Mouse (Mus musculus) adrenal gland, postnatal 10 days (tissue): ENCODE data around the gene Fgfr2. TPM values are rescaled to one million over a fixed set of nuclear protein-coding genes. Genes with fewer than 3 reads are reported as not detected.

Experiments used
- DNase-seq: peaks from one replicate; pipeline ENCODE4 v3.0.0; 2021; ENCODE audit warnings: mixed read lengths
- total RNA-seq, 2 experiments: library from RNA; stranded (reverse); gene quantifications; 2 replicates each; pipeline ENCODE4 v1.2.3; 2021

The Fgfr2 gene
- total RNA-seq, 2 experiments from 2014 or later, result 128 to 169 TPM

DNA sequence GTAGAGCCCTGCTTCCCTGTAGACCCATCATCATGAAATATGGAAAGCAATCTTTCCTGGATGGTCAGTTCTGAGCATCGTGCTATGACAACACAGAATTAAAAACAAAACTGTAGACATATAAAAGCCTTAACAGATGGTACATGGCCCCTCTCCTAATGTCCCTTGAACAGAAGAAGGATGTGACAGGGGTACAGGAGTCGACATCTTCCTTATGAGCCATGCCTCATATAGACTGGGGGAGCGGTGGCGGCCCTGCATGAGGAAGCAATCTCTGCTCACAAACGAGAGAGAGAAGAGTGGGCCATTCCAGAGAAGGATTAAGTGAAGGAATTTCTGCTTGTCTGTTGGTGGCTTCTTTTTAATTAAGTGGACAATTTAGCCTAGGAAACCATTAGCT lies 864.9 kb downstream of the Fgfr2 start:
- no peak for DNase-seq

DNA sequence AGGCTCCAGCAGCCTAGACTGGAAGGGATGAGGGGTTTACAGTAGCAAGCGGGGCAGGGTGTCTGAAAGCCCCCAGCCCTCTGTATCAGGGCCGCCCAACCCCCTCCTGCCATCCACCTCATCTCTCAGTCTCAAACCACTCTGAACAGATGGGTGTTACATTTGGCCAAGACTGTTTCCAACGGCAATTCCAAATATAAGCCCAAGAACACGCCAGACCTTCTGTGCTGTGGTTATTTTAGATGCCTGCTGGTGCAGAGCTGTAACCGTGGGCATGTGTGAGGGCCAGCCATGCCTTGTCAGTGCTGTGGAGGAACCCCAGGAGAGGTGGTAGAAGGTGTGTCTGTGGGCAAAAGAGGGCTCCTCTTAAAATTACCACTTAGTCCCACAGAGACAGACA lies 869.6 kb downstream of the Fgfr2 start:
- DNase-seq, result no peak

DNA sequence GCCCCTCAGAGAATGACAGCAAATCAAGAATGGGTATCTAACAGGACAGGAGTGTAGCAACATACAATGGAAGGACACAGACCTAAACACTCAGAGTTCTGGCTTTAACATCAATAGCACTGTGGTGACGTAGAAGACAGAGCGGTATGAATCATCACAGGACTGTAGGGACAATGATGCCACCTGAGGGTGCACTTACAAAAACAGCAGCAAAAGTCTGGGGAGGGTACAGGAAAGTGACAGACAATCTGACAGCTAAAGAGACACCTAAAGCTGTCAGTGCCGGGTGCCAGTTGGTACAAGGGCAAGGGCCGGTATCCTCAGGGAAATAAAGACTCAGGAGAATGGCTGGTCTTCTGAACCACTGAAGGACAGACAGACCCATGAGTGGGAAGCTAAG lies 870.1 kb downstream of the Fgfr2 start:
- DNase-seq, result no peak

DNA sequence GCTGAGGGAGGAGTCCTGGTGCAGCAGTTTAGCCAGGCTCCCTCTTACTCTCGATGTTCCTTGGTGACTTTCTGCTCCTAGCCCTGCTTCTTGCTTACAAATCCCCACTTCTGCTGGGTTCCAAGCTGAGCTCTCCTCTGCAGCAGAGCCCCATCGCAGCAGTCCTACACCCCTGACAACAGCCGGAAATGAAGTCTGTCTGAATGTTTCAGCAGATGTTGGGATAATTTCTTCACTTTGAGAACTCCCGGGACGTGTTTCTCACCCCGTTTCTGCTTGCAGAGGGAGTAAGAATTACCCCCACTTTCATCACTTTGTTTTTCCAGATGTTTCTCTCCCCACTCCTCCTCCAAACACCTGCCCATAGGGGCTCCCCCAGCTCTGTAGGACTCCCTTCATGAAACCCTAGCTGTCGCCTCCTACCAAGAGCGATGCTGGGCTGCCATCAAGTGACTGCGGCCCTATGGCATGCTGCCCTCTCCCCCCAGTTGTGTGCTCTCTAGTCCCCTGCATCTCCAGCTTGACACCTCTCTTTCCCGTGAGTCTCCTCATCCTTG lies 873.5 kb downstream of the Fgfr2 start:
- DNase-seq, result no peak

DNA sequence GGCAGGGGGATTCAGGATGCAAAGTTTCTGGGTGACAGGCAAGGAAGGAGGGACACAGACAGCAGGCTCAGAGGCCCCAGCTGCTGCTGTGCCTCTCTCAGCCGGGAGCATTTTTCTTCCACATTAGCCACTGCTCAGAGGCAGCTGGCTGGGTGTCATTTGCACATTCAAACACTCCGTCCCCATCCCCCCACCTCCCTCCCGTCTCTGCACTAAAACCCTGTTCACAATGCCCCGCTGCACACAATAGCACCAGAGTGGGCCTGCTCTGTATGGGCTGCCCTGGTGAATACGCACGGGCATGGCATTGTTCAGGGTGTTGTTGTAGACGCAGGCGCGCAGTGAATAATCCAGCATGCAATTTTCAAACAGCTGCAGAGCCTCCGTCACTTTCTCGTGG lies 875.6 kb downstream of the Fgfr2 start:
- no peak for DNase-seq

DNA sequence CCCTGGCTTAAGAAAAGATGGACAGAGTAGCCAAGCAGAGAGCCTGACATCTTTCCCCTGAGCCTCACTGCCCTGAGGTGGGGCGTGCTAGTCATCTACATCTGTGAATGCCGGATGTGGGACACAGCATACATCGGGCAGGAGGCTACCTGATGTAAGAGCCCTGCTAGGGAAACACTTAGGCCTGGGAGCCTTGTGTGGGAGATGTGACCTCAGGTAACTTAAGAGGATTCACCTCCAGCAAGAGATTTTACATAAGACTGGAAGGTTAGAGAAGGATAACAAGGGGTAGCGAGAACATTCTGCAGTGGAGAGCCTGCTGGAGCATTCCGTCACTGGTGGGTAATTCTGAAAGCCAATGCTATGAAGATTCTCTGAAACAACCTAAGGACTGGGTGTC lies 876.1 kb downstream of the Fgfr2 start:
- DNase-seq, result no peak

DNA sequence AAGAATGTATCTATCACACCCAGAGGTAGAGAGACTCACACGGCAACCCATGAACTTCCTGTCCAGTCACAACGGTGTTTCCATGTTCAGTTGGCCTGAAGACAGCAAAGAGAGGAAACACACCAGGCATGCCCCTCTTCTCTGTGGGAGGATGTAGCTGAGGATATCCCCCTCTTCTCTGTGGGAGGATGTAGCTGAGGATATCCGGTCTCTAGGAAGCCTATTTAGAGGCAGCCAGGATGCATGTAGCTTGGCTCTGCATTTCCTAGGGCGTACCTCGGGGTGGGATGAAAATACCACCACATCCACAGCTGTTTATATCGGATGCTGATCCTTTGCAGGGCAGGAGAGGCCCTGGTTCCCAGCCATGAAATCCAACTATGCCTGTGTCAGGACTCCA lies 877.4 kb downstream of the Fgfr2 start:
- no peak for DNase-seq

DNA sequence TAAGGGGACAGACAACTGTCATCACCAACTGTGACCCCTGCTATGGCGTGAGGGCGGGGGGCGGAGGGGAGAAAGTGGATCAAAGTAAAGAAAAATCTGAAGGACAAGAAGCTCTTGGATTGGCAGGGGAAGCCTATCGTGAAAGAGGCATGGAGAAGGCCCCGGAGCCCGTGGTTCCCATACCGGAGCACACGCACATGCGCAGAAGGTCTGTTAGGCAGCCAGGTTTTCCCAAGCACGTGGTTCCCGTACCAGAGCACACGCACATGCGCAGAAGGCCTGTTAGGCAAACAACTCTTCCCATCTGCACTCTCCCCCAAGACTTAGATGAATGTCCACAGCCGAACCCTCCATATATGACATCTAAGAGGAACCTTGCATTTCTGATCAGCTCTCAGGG lies 878.5 kb downstream of the Fgfr2 start:
- no peak for DNase-seq

DNA sequence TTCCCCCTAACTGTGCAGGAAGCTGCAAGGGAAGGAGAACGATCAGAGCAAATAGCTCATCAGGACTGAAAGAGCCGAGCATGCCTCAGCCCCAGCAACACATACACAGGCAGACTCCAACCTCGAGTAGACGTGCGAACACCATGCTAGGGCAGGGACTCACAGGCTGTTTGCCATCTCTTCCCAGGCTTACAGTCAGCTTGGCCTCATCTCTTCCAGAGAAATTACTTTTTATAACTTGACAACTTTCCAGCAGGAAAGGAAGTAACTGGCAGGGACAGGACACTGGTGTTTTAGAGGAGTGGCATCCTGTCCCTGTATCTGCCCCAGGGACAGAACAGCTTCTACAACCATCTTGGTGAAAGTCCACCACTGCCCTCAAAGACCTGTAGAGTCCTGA lies 879.9 kb downstream of the Fgfr2 start:
- DNase-seq, result no peak

DNA sequence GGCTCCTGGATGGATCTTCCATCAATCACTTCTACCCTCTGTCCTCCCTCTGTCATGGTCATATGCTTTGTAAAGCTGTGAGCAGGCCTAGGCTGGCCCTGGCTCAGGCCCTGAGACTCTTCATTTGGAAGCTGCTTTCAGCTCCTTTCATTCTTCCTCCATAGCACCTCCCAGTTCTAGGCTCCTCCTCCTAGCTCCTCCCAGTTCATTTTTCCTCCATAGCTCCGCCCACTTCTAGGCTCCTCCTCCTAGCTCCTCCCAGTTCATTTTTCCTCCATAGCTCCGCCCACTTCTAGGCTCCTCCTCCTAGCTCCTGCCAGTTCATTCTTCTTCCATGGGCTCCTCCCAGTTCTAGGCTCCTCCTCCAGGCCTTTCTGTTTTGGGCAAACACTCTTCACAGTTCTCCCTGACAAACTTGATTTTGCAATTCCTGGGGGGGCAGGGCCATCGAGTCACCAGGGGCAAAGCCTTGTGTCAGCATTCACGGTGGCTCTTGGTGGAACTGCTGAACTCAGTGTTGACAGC lies 880.5 kb downstream of the Fgfr2 start:
- peak; percentile 52 for DNase-seq

DNA sequence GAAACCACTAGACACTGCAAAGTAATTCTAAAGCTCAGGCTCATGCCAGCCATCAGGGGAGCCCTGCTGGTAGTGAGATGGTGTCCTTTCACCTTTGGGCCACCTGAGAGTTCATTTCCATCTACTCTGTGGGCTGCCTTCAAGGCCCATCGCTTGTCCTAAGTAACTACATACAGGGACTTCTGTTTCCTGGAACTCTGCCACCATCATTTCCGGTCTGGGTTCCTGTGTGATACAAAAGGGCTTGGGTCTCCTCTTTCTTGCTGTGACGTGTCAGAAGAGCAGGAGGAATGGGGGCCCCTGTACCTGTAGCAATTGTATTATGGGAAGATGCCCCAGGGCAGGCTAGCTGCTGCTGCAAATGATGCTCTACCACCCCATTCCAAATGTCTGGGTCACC lies 884.2 kb downstream of the Fgfr2 start:
- DNase-seq, result no peak

DNA sequence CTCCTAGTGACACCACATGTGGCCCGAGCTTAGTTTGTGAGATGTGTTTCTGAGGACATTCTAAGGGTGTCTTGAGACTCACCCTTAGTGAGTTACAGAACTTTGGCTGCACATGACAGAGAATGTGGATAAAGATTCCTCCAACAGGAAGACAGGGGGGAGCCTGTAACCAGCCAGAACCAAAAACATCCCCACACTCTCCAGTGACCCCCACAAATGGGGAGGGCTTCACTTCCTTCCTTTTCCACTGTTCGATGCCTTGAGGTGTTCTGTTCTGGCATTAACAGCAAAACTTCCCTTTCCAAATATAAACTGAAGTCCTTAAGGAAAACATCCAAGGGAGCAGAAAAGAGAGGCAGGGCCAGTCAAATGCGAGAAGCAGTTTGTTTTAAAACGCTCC lies 886.0 kb downstream of the Fgfr2 start:
- no peak for DNase-seq

DNA sequence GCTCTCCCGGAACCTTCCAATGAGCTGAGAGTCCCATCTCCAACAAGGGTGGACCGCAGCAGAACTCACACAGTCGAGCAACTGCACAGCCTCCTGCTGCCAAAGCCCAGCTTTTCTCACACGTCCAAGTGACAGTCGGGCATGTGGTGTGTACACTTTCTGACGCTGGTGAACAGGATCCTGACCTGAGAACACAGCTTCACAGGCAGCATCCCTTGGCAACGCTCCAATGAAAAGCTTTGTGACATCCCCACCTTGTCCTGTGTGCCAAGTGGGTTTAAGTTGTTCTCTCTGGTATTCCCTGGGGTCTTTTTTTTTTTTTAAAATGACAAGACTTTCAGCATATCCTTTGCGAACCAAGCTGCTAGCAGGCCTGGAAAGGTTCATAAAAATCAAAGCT lies 886.4 kb downstream of the Fgfr2 start:
- DNase-seq, result no peak

DNA sequence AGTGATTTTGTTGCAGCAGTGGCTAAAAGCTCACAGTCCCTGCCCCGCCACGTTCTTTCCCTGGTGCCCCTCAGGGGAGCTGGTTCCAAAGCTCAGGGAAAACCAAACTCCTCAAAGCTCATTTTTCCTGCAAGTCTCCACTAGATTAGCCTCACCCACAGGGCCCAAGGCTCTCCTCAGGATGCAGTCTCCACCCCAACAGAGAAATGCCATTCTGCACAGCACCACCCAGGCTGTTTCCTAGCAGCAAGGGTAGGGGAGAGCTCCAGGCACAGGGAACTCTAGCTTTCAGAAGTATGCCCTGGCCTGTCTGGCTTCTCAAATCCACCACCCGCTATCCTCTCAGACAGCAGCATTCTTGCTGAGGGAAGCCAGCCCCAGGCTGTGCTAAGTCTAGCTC lies 888.9 kb downstream of the Fgfr2 start:
- DNase-seq, result no peak

DNA sequence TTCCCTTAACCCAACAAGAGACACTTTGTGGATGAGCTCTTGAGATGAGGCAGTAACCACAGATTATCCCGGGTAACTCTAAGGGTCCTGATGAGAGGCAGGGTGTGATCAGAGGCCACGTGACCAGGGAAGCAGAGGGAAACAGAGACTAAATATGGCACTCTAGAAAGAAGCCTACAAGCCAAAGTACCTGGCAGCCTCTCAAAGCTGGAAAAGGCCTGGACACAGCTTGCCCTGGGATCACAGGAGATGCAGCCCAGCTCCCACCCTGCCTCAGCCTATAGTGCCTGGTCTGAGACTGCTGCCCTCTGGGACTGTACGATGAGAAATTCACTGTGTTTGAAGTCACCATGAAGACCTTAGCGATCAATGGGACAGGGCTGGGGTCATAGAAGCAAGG lies 889.4 kb downstream of the Fgfr2 start:
- no peak for DNase-seq

DNA sequence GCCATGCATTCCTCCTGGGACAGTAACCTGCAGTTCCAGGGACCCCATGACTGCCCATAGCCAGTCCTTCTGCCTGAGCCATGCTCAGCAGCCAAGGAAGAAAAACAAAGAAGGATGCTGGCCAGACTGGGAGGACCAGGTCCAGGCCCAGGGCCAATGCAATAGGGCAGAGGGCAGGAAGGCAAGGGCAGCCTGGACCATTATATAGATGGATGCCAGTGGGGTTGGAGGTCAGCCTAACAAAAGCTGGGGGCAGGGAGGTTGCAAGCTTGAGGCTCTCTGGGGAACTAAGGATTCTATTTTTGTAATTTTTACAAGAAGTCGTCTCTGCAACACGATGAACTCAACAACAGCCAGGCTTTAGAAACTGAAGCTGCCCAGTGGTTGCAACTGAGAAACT lies 890.2 kb downstream of the Fgfr2 start:
- peak; percentile 77 for DNase-seq

DNA sequence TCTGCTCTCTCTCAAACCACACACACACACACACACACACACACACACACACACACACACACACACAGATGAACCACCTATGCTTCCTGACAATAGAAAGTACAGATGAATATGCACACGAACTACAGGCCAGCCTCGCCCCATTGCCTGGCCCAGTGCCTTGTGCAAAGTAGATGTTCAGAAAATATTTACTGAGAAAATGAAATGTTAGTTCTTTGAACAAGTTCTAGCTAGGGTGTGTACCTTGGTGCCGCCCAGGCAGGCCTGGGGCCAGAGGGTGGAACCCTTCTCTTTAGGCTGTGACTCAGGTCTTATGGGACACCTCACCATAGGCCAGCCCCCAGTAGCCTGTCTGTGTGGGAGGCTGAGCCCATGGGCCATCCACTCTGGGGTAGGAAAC lies 891.7 kb downstream of the Fgfr2 start:
- no peak for DNase-seq

DNA sequence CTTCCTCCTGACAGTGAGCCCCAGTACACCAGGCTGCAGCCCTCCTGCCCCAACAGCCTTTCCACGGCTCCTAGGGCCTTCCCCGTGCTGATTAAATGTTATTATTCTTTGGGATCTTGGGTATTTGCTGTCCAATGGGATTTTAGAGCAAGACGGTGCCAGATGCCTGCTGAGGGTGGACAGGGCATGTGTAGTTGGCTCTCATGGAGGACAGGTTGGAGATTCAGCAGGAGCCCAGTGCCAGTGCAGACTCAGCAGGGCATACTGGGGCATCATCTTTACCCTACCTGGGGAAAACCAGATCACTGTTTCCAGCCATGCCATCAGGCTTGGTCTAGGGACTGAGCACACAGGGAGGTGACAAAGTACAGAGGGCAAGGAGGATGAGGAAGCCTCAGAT lies 892.2 kb downstream of the Fgfr2 start:
- no peak for DNase-seq

DNA sequence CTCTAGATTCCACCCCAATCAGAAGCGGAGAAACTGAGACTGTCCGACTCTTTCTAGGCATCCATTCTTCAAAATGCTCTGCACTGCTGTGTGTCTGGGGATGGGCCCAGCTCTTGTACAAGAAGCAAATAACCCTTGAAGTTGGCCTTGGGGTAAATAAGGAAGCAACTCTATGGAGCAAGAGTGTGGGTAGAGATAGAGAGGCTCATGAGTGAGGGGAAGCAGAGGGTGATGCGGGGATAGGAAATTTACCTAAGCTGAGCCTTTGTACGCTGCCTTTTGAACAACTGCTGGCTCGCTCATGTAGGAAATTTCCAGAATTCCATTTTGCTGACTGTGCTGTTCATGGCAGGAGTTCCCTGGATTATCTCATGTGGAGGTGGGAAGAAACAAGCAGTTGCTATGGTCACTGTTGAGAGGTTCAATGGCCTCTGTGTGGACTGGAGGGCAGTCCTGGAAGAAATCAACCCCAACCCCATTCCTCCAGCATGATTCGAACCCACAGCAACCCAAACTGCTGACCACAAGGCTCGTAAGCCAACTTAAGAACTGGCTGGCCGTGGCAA lies 896.0 kb downstream of the Fgfr2 start:
- no peak for DNase-seq

DNA sequence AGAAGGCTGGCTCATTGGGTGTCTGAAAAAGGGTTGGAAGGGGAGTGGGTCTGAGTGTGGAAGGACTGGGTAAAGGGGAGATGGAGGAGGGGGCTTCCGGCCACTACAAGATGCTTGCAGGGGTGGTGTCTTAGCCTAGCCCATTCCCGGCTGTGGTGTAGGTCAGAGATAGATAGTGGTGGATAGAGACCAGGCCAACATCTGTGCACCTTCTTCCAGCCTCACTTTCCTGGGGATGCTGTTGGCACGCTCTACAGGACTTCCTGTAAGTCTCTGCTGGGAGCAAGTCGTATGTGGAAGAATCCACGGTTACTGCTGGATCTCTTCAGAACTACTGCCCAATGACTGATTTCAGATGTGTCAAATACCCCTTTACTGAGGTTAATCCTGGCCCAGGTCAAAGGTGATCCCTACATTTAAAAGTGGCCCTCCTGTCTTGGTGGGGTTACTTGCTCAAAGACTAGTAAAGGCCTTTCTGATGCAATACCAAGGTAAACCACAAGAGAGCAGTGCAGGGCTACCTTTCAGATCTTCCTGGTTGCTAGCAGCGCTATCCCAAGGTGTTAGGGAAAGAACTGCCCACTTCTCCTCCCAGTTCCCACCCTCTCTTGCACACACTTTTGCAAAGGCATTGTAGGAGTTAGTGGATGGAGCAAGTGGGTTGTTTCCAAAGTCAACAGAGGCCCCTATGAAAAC lies 896.6 kb downstream of the Fgfr2 start:
- peak; percentile 90 for DNase-seq

DNA sequence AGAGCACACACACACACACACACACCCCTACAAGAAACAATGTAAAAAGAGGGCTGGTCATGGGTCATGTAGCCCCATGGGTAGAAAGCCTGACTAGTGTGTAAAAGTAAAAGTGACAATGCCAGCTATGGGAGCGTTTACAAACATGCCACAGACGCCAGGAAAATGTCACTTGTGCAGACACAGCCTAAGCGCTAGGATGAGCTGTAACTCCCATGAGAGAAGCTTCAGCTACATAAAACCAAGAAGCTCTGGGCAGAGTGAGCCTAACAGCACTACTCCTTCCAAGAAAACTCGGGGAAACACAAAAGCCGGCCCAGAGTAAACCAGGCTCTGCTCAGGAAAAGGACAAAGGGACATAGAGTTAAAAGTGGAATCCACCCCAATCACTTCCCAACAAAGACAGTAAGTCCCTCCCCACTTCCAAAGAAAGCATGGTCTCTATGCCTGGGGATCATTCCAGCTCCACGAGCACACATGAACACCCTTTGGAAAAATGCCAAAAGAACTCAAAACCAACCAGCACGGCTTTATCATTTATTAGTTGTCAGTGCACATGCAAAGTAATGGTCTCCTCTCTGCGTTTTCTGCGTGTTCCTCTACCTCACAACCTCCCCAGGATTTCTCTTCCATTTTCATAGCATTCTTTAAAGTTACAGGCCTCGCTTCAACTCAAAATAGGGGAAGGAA lies 899.6 kb downstream of the Fgfr2 start:
- no peak for DNase-seq

DNA sequence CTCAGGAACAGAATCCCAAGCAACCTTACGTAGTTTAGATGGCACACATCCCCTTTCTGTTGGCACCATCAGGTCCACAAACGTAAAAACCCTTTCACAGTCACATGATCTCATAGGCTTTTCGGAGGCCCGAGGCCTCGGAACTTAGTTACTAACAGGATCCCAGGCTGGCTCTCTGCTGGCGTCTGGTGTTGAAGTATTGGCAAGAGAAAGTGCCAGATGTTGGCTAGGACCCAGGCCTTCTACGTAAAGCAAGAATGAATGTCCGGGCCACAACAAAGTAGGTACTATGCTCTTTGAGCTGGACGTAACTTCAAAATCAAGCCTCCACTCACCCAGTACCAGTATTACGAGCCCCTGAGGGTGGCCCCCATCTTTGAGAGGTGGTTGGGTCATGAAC lies 909.1 kb downstream of the Fgfr2 start:
- DNase-seq, result no peak

DNA sequence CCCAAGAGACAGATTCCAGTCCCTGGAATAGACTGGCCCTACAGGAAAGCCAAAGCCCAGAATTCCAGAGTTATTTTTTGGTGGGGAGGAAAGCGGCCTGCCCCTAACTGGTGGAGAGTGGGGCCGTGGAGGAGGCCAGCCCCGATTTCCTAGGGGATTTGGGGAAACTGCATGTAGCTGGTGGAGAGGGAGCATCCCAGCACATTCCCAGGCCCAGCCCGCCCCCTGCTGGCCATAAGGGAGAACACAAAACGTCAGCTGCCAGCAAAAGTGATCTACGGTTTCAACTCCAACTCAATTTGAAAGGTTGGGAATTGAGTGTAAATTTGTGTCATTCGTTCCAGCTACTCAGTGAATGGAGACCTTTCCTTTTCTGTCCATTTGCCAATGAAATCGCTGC lies 909.7 kb downstream of the Fgfr2 start:
- peak; percentile 84 for DNase-seq
